Mouse (Mus musculus) spleen, postnatal 10 days (tissue): ENCODE results near the gene Rnd2.
"Not testable (repeated sequence)": the region's sequence is repeated elsewhere in the genome, so short reads cannot be mapped to it uniquely, and the experiment has no call there.

Source experiments
- DNase-seq, 2 experiments: peaks; one replicate each; pipeline ENCODE4 v3.0.0; 2021 to 2022; ENCODE audit warnings: low spot score in 2 of 2

Gene Rnd2

GRCm38 (mm10) chr11:101464211-101465100 lies at the start of gene Rnd2:
Gene Rnd2 (plus strand): TSS chr11:101464999.
- no peak for DNase-seq

DNA sequence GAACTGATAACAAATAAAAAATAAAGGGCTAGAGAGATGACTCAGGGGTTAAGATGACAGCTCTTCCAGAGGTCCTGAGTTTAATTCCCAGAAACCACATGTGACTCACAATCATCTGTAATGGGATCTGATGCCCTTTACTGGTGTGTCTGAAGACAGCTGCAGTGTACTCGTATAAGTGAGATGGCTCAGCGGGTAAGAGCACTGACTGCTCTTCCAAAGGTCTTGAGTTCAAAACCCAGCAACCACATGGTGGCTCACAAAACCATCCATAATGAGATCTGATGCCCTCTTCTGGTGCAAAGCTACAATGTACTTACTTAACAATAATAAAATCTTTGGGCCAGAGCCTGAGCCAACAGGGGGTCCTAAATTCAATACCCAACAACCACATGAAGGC lies 49.5 kb upstream of the Rnd2 start:
- no peak for DNase-seq

GRCm38 (mm10) chr11:101416433-101417100 lies 48.2 kb upstream of the Rnd2 start:
- DNase-seq = peak in 1 of 2 experiments; percentile 33

DNA sequence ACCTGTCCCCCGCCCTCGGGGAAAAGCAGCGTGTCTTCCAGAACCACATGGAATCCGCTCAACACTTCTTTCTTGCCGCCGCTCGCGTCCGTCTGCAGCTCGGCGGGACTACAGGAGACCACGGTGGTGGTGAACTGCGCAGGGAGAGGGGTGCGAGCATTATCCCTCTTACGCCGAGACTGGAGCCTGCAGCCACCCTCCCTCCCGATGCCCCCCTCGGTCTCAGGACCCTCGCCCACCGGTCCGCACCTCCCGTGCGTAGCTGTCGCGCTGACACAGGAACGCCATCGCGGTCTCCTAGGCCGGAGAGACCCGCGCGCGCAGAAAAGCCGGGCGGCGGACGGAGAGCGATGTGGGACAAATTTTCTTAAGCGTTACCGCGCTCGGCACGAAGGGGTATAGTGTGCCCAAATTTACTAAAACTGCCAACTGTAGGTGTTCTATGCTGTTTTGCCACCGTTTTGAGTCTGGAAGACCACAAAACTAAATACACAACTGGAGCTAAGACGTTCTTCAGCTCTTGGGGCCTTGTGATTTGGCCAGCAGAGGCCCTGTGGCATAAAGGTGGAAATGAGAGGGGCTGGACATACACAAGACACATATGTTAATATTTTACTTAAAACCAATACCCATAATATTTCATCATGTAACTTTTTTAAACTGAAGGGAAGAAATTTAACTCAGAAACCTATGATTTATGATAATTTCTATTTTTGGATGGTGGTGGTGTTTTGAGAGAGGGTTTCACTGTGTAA lies 47.5 kb upstream of the Rnd2 start, which contains the start of gene Aarsd1:
TSS of gene Aarsd1 (minus strand) at position 515 of the 755 bp plus-strand sequence.
- DNase-seq = peak; percentile 90 to 93

GRCm38 (mm10) chr11:101418991-101419390 lies 45.8 kb upstream of the Rnd2 start:
- no peak for DNase-seq

DNA sequence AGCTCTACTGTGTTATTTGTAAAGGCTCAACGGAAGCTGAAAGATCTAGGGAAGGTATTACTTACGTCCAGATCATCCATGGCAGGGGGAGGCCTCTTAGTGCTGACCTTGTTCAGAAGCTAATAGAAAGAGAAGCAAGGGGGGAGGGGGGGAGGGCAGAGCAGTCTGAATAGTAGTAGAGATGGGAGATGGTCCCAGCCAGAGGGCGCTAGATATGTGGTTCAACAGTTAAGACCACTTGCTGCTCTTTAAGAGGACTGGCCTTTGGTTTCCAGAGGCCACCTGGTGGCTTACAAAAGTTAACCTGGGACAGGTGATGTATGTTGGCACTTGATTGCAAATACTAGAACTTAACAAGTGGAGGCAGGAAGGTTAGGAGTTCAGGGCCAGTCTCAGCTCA lies 45.2 kb upstream of the Rnd2 start:
- DNase-seq = peak in 1 of 2 experiments; percentile 26

DNA sequence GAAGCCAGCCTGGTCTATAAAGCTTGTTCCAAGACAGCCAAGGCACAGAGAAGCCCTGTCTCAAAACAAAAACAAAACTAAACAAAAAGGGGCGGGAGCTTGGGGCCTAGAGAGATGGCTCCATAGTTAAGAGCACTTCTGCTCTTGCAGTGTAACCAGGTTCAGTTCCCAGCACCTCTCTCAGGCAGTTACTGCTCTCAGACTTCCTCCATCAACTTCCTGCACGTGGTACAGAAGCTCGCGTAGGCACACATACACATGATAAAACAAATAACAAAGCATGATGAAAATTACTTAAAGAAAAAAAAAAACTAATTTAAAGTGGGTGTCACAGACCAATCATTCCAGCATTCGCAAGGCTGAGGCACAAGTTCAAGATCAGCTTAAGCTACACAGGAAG lies 44.7 kb upstream of the Rnd2 start:
- DNase-seq = no peak

DNA sequence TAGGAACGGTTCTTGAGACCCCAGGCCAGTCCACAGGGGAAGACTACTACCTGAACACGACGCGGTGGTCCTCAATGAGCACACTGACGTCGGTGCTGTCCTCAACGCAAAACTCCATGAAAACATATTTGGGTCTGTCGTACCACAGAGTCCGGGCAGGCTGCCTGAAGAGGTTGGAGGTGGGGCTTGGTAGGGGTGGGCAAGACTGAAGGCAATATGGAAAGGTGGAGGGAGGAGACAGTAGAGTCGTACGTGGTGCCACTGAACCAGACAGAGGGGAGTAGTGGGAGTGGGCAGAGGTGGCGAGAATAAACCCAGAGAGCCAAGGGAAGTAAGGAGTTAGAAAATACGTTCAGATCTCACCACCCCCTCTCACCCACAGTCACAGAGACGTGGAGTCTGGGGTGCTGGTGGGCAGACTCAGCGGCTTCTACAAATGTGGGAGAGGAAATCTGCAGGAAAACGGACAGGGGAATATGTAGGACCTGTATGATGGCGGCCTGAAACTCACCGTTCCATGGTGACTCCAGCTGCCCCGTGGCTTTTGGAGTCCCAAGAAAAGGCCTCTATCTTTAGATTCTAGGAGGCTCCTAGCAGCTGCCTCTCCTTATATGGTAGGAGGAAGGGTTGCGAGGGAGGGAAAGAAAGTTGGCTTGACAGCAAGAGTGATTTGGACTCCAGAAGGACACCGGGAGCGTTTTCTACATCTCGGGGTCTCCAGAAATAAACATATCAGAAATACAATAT lies 40.5 kb upstream of the Rnd2 start, which contains the start of gene Gm27029:
TSS of gene Gm27029 (minus strand) at position 692 of the 747 bp plus-strand sequence.
- no peak for DNase-seq

- peak; percentile 94 to 99 for DNase-seq
Observed at GRCm38 (mm10) chr11:101424925-101425813, 39.6 kb upstream of the Rnd2 start, which contains the start of the genes Rundc1 and Ptges3l. Gene Rundc1 (plus strand): TSS chr11:101425085. Gene Ptges3l (minus strand): TSS chr11:101425333.

GRCm38 (mm10) chr11:101426165-101426564 lies 38.6 kb upstream of the Rnd2 start:
- no peak for DNase-seq

- no peak for DNase-seq
Observed at GRCm38 (mm10) chr11:101431327-101431726, 33.5 kb upstream of the Rnd2 start.

- no peak for DNase-seq
Observed at GRCm38 (mm10) chr11:101433396-101433795, 31.4 kb upstream of the Rnd2 start.

GRCm38 (mm10) chr11:101435831-101436230 lies 29.0 kb upstream of the Rnd2 start:
- no peak for DNase-seq

DNA sequence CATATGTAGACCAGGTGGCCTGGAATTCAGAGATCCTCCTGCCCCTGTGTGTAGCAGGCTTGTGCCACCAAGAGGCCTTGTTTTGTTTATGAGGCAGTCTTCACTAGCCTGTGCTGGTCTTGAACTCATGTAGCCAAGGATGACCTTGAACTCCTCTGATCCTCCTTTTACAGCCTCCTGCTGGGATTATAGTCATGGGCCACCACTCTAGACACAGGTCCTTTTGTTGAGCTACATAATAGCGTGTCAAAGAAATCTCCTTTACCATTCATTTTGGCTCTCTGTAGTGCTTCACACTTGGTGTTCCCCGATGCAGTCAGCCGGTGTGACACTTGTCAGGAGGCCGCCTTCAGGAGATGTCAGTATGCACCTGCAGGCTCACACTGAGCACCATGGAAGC lies 27.9 kb upstream of the Rnd2 start:
- DNase-seq = no peak

GRCm38 (mm10) chr11:101438006-101438405 lies 26.8 kb upstream of the Rnd2 start:
- DNase-seq = not testable (repeated sequence)

DNA sequence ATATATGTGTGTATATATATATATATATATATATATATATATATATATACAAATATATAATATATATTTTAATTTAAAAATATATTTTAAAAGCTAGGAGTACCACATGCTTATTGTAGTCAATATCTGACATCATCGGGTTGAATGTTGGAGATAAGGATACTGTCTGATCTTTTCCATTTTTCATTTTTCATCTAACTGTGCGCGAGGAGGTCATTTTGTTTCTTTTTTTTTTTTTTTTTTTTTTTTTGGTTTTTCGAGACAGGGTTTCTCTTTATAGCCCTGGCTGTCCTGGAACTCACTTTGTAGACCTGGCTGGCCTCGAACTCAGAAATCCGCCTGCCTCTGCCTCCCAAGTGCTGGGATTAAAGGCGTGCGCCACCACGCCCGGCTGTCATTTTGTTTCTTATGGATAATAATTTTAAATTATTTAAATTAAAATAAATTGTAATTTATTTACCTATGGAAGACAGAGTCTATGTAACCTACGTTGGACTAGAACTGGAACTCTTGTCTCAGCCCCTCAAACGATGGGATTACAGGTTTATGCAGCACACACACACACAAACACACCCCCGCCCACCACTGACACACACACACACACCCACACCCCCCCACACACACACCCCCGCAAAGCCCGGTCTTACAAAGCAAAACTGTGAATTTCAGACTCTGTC lies 23.2 kb upstream of the Rnd2 start:
- not testable (repeated sequence) for DNase-seq

DNA sequence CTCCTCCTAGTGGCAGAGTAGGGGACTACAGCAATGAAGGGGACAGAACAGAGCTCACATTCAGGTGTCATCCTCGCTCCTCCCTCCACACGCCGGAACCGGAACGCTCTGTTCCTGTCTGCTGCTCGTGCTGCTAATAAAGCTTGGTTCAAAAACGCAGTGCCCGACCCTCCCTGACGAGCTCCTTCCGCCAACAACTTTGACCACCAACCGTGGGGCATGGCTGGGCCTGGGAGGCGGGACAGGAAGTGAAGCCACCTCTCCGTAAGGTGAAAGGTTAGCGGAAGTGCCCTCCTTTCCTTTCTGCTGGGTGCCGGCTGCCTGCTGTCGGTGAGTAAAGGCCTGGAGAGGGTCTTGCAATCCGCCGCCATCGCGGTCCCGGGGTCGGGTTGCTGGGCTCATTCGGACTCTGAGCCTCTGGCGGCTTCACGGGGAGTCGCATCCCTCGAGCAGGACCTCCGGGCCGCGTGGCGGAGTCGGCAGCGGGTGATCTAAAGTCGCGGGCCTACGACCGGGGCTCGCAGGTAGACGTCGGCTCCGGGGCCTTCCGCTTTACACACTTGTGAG lies 22.6 kb upstream of the Rnd2 start, which contains the start of gene Rpl27:
TSS of gene Rpl27 (plus strand) at position 172 of the 567 bp plus-strand sequence.
- peak; percentile 89 to 96 for DNase-seq

GRCm38 (mm10) chr11:101442760-101443159 lies 22.0 kb upstream of the Rnd2 start:
- DNase-seq = no peak

- DNase-seq = no peak
Observed at GRCm38 (mm10) chr11:101446319-101446718, 18.5 kb upstream of the Rnd2 start.
